Comparison of ENCODE assay signal across 16 mouse cellular contexts in the genomic region with DNA sequence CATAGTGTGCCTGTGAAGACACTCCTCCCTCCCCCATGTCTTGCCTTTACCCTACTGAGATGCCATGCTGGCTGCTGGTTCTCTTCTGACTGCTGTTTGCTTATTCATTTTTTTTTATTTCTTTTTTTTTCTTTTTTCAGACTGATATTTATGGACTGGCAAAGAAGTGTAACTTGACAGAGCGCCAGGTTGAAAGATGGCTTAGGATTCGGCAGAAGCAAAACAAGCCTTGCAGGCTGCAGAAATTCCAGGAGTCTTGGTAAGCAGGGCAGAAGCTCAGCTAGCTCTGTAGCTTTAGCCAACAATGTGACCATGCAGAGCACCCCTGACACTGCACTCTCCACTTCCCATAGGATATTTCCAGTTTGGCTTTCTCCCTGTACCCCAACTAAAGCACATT. TPM values are rescaled to one million over a fixed set of nuclear protein-coding genes. Genes with fewer than 3 reads are reported as not detected.
A peak's percentile ranks its signal among the peaks of the same experiment; 100 is the strongest.
DNase-seq lines count a peak whose midpoint lies in the region; ATAC-seq and TF ChIP-seq lines count a peak whose summit lies in the region.
"Had no signal": no experiment of that assay in that cellular context is flagged by ENCODE, and none has a peak within 500 bp of the region (broad histone marks: within the 10 kb centered on the region; RNA-seq: fewer than 3 reads in every experiment).

No protein-coding gene starts in this region.

- ATAC-seq in forebrain, postnatal 0 days = no peak
- ATAC-seq in lung, embryonic 16.5 days (ENCODE audit: low read depth) = no peak
- no peak for ATAC-seq in lung, postnatal 0 days
- no peak for ATAC-seq in stomach, postnatal 0 days (ENCODE audit: low FRiP score, low TSS enrichment)
- ATAC-seq in heart, embryonic 11.5 days (replicated peaks; ENCODE audit: insufficient number of reproducible peaks, low FRiP score, low TSS enrichment) = no peak
- ATAC-seq in liver, embryonic 11.5 days (replicated peaks; ENCODE audit: low FRiP score) = no peak

- H3K9me3 ChIP-seq in forebrain, postnatal 0 days (ENCODE audit: low read length) = no peaks in the 10 kb centered on the region
- no peaks in the 10 kb centered on the region for H3K9me3 ChIP-seq in forebrain, embryonic 10.5 days
- H3K9me3 ChIP-seq in lung, embryonic 16.5 days (ENCODE audit: control insufficient read depth, low read length) = no peaks in the 10 kb centered on the region
- no peaks in the 10 kb centered on the region for H3K9me3 ChIP-seq in lung, postnatal 0 days (ENCODE audit: low read length)
- no peaks in the 10 kb centered on the region for H3K9me3 ChIP-seq in stomach, postnatal 0 days (ENCODE audit: control insufficient read depth, low read length)
- H3K9me3 ChIP-seq in heart, embryonic 11.5 days (replicated peaks; ENCODE audit: control insufficient read depth, low read length) = no peaks in the 10 kb centered on the region
- no peaks in the 10 kb centered on the region for H3K9me3 ChIP-seq in liver, embryonic 11.5 days (ENCODE audit: control insufficient read depth, low read length)
- H3K9me3 ChIP-seq: embryonic facial prominence, embryonic 12.5 days; heart, embryonic 12.5 days; hindbrain, embryonic 13.5 days; neural tube, embryonic 12.5 days had no signal

- no peak overlapping the region for H3K4me2 ChIP-seq in forebrain, postnatal 0 days (ENCODE audit: low read depth)
- H3K4me2 ChIP-seq in lung, embryonic 16.5 days (ENCODE audit: low read depth, low read length) = no peak overlapping the region
- no peak overlapping the region for H3K4me2 ChIP-seq in lung, postnatal 0 days (replicated peaks; ENCODE audit: low read depth, low read length)
- H3K4me2 ChIP-seq in stomach, postnatal 0 days (replicated peaks; ENCODE audit: low read depth) = no peak overlapping the region
- H3K4me2 ChIP-seq in heart, embryonic 11.5 days = no peak overlapping the region
- no peak overlapping the region for H3K4me2 ChIP-seq in liver, embryonic 11.5 days
- H3K4me2 ChIP-seq: embryonic facial prominence, embryonic 12.5 days; heart, embryonic 12.5 days; hindbrain, embryonic 13.5 days; neural tube, embryonic 12.5 days had no signal

- no peak overlapping the region for H3K27ac ChIP-seq in forebrain, postnatal 0 days (ENCODE audit: low read depth, low read length)
- H3K27ac ChIP-seq in forebrain, embryonic 10.5 days = no peak overlapping the region
- H3K27ac ChIP-seq in lung, embryonic 16.5 days (ENCODE audit: low read length) = peak overlapping the region; percentile 75
- H3K27ac ChIP-seq in lung, postnatal 0 days (ENCODE audit: low read length) = 0 out of 2 replicates have a peak overlapping the region, but pooled peaks have one; percentile 32
- peak overlapping the region; percentile 77 for H3K27ac ChIP-seq in stomach, postnatal 0 days (replicated peaks)
- H3K27ac ChIP-seq in heart, embryonic 11.5 days (ENCODE audit: low read depth, low read length) = no peak overlapping the region
- H3K27ac ChIP-seq in liver, embryonic 11.5 days (ENCODE audit: low read depth, low read length) = no peak overlapping the region
- H3K27ac ChIP-seq: embryonic facial prominence, embryonic 12.5 days; hindbrain, embryonic 13.5 days; neural tube, embryonic 12.5 days had no signal

- H3K27me3 ChIP-seq in forebrain, postnatal 0 days (ENCODE audit: insufficient read depth, low read length) = no peaks in the 10 kb centered on the region
- H3K27me3 ChIP-seq in forebrain, embryonic 10.5 days (ENCODE audit: poor library complexity, severe bottlenecking) = no peaks in the 10 kb centered on the region
- no peaks in the 10 kb centered on the region for H3K27me3 ChIP-seq in lung, embryonic 16.5 days (ENCODE audit: control insufficient read depth, insufficient read depth, low read depth, low read length)
- H3K27me3 ChIP-seq in lung, postnatal 0 days (replicated peaks; ENCODE audit: insufficient read depth, low read length) = no peaks in the 10 kb centered on the region
- no peaks in the 10 kb centered on the region for H3K27me3 ChIP-seq in stomach, postnatal 0 days (ENCODE audit: control insufficient read depth, insufficient read depth, low read length)
- no peaks in the 10 kb centered on the region for H3K27me3 ChIP-seq in heart, embryonic 11.5 days (ENCODE audit: control insufficient read depth, insufficient read depth, low read length)
- no peaks in the 10 kb centered on the region for H3K27me3 ChIP-seq in liver, embryonic 11.5 days (replicated peaks; ENCODE audit: control insufficient read depth, insufficient read depth, low read length)
- H3K27me3 ChIP-seq: embryonic facial prominence, embryonic 12.5 days; heart, embryonic 12.5 days; hindbrain, embryonic 13.5 days; neural tube, embryonic 12.5 days; Patski had no signal

- no peak for TF ChIP-seq EP300 in lung, postnatal 0 days (IDR thresholded peaks at IDR 0.05)
- TF ChIP-seq EP300 in stomach, postnatal 0 days (optimal IDR thresholded peaks at IDR 0.05) = no peak

- WGBS in forebrain, postnatal 0 days = 43% methylated on average over 2 of the region's 2 CpGs
- WGBS in forebrain, embryonic 10.5 days = 87% methylated on average over 2 of the region's 2 CpGs
- 13% methylated on average over 2 of the region's 2 CpGs for WGBS in lung, embryonic 16.5 days
- 14% methylated on average over 2 of the region's 2 CpGs for WGBS in lung, postnatal 0 days
- 23% methylated on average over 2 of the region's 2 CpGs for WGBS in stomach, postnatal 0 days
- WGBS in heart, embryonic 11.5 days (ENCODE audit: insufficient replicate concordance) = 62% methylated on average over 2 of the region's 2 CpGs
- 64% methylated on average over 2 of the region's 2 CpGs for WGBS in liver, embryonic 11.5 days

- peak; percentile 76 for DNase-seq in forebrain, postnatal 0 days
- DNase-seq in forebrain, embryonic 10.5 days (ENCODE audit: extremely low spot score, low spot score) = no peak
- no peak for DNase-seq in lung, adult 18-20 months
- DNase-seq in lung, postnatal 0 days (ENCODE audit: low spot score) = no peak
- DNase-seq in stomach, postnatal 0 days (ENCODE audit: low spot score) = no peak
- DNase-seq in liver, embryonic 11.5 days (ENCODE audit: low spot score) = no peak
- DNase-seq: cerebellum, postnatal 10 days; kidney, postnatal 36 days had no signal

- TF ChIP-seq CTCF in forebrain, postnatal 0 days (IDR thresholded peaks at IDR 0.05; ENCODE audit: low read depth) = no peak
- TF ChIP-seq CTCF in lung, postnatal 0 days (IDR thresholded peaks at IDR 0.05) = no peak
- no peak for TF ChIP-seq CTCF in stomach, postnatal 0 days (IDR thresholded peaks at IDR 0.05; ENCODE audit: low read depth)

- H3K4me3 ChIP-seq in forebrain, postnatal 0 days (ENCODE audit: low read depth, low read length) = no peak overlapping the region
- H3K4me3 ChIP-seq in forebrain, embryonic 10.5 days = no peak overlapping the region
- no peak overlapping the region for H3K4me3 ChIP-seq in lung, embryonic 16.5 days (ENCODE audit: low read length)
- H3K4me3 ChIP-seq in lung, postnatal 0 days (ENCODE audit: low read depth, low read length) = no peak overlapping the region
- no peak overlapping the region for H3K4me3 ChIP-seq in stomach, postnatal 0 days (ENCODE audit: low read depth, low read length)
- no peak overlapping the region for H3K4me3 ChIP-seq in heart, embryonic 11.5 days (ENCODE audit: low read depth, low read length)
- no peak overlapping the region for H3K4me3 ChIP-seq in liver, embryonic 11.5 days (ENCODE audit: low read depth, low read length)
- H3K4me3 ChIP-seq: embryonic facial prominence, embryonic 12.5 days; heart, embryonic 12.5 days; hindbrain, embryonic 13.5 days; neural tube, embryonic 12.5 days had no signal

- H3K9ac ChIP-seq in forebrain, postnatal 0 days = no peak overlapping the region
- H3K9ac ChIP-seq in lung, embryonic 16.5 days (ENCODE audit: low read length) = no peak overlapping the region
- H3K9ac ChIP-seq in lung, postnatal 0 days (replicated peaks; ENCODE audit: low read depth) = no peak overlapping the region
- H3K9ac ChIP-seq in stomach, postnatal 0 days (ENCODE audit: low read length) = no peak overlapping the region
- H3K9ac ChIP-seq in heart, embryonic 11.5 days (ENCODE audit: low read depth, low read length) = no peak overlapping the region
- no peak overlapping the region for H3K9ac ChIP-seq in liver, embryonic 11.5 days (ENCODE audit: low read depth, low read length)
- H3K9ac ChIP-seq: embryonic facial prominence, embryonic 12.5 days; heart, embryonic 12.5 days; hindbrain, embryonic 13.5 days; neural tube, embryonic 12.5 days had no signal

- no peaks in the 10 kb centered on the region for H3K36me3 ChIP-seq in forebrain, postnatal 0 days (ENCODE audit: insufficient read depth)
- H3K36me3 ChIP-seq in forebrain, embryonic 10.5 days (replicated peaks) = no peaks in the 10 kb centered on the region
- no peaks in the 10 kb centered on the region for H3K36me3 ChIP-seq in lung, embryonic 16.5 days (ENCODE audit: control insufficient read depth, insufficient read depth, low read length)
- H3K36me3 ChIP-seq in lung, postnatal 0 days (ENCODE audit: insufficient read depth, low read length) = no peaks in the 10 kb centered on the region
- H3K36me3 ChIP-seq in stomach, postnatal 0 days (ENCODE audit: control insufficient read depth, insufficient read depth, low read length) = no peaks in the 10 kb centered on the region
- H3K36me3 ChIP-seq in heart, embryonic 11.5 days (ENCODE audit: control insufficient read depth, insufficient read depth, low read length) = no peaks in the 10 kb centered on the region
- H3K36me3 ChIP-seq in liver, embryonic 11.5 days (ENCODE audit: control insufficient read depth, insufficient read depth, low read length) = no peaks in the 10 kb centered on the region
- H3K36me3 ChIP-seq: embryonic facial prominence, embryonic 12.5 days; heart, embryonic 12.5 days; hindbrain, embryonic 13.5 days; neural tube, embryonic 12.5 days had no signal

- H3K4me1 ChIP-seq in forebrain, postnatal 0 days (ENCODE audit: insufficient read depth) = 0 out of 2 replicates have a peak, but pooled peaks cover 4% of the 10 kb centered on the region
- no peaks in the 10 kb centered on the region; the same call in 1 of the 2 replicates for H3K4me1 ChIP-seq in forebrain, embryonic 10.5 days
- H3K4me1 ChIP-seq in lung, embryonic 16.5 days (replicated peaks; ENCODE audit: control insufficient read depth, insufficient read depth, low read length) = peaks cover 20% of the 10 kb centered on the region
- no peaks in the 10 kb centered on the region; the same call in 1 of the 2 replicates for H3K4me1 ChIP-seq in lung, postnatal 0 days (ENCODE audit: insufficient read depth, low read depth, low read length)
- H3K4me1 ChIP-seq in stomach, postnatal 0 days (replicated peaks; ENCODE audit: control insufficient read depth, insufficient read depth) = peaks cover 5% of the 10 kb centered on the region; the same call in 1 of the 2 replicates
- no peaks in the 10 kb centered on the region for H3K4me1 ChIP-seq in heart, embryonic 11.5 days (ENCODE audit: control insufficient read depth, insufficient read depth, low read length)
- 0 out of 2 replicates have a peak, but pooled peaks cover 4% of the 10 kb centered on the region for H3K4me1 ChIP-seq in liver, embryonic 11.5 days (replicated peaks; ENCODE audit: control insufficient read depth, insufficient read depth, low read length)
- H3K4me1 ChIP-seq: hindbrain, embryonic 13.5 days; neural tube, embryonic 12.5 days had no signal

RNA-seq across cellular contexts. Expression of a gene that starts 36.1 kb away (rescaled TPM):
- 0.81 and 1.3 TPM in 2 replicates for total RNA-seq in forebrain, postnatal 0 days (2014; rRNA removed)
- polyA plus RNA-seq in forebrain, postnatal 0 days (2015; fragmentation: Nextera tagmentation; extraction: Ambion mirVana) = 0.69 and 0.77 TPM in 2 replicates
- 0.79 and 0.87 TPM in 2 replicates for polyA plus RNA-seq in forebrain, embryonic 10.5 days (2016; fragmentation: Nextera tagmentation; extraction: Ambion mirVana)
- 5.4 and 6.0 TPM in 2 replicates for polyA plus RNA-seq in lung, embryonic 16.5 days (2015; fragmentation: Nextera tagmentation; extraction: Ambion mirVana)
- polyA plus RNA-seq in lung, postnatal 0 days (2015; fragmentation: Nextera tagmentation; extraction: Ambion mirVana) = 5.7 and 7.1 TPM in 2 replicates
- 40.8 and 41.3 TPM in 2 replicates for polyA plus RNA-seq in stomach, postnatal 0 days (2015; fragmentation: Nextera tagmentation; extraction: Ambion mirVana)
- 0.08 and 0.19 TPM in 2 replicates for polyA plus RNA-seq in heart, embryonic 11.5 days (2014; fragmentation: Nextera tagmentation; extraction: Ambion mirVana)
- polyA plus RNA-seq in liver, embryonic 11.5 days (2014; fragmentation: Nextera tagmentation; extraction: Ambion mirVana) = 0.27 and 0.40 TPM in 2 replicates
- total RNA-seq: liver, adult 2 months had no signal

Comparison
In these comparisons a context has a peak if more than half of its experiments do, and no peak if none do; other contexts are left out.
1. H3K27ac ChIP-seq: peak in lung, embryonic 16.5 days (single experiment), lung, postnatal 0 days (single experiment) and stomach, postnatal 0 days (single experiment); none in forebrain, postnatal 0 days (single experiment), forebrain, embryonic 10.5 days (single experiment), heart, embryonic 11.5 days (single experiment) and liver, embryonic 11.5 days (single experiment).